Comparison of ENCODE assay signal across 10 mouse cellular contexts in the genomic region with DNA sequence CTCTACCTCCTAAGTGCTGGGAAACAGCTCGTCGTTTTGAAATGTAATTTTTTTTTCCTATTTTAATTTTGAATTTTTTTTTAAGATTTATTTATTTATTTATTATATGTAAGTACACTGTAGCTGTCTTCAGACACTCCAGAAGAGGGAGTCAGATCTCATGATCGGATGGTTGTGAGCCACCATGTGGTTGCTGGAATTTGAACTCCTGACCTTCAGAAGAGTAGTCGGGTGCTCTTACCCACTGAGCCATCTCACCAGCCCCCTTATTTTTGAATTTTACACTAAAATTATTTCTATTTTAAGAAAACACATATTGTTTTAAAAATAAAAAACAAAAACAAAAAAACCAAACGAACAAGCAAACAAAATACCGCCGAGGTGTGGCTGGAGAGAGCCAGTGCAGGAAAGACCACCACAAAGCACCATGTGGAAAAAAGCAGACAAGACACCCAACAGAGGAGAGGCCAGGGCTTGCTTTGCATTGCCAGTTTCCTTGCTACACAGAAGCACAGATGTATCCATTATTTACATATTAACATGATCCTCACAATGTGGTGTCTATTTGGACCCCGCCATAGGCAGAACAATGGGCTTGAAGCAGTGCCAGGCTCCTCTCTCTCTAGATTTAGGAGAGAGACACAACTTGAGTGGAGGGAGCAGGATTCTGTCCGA. TPM values are rescaled to one million over a fixed set of nuclear protein-coding genes. Genes with fewer than 3 reads are reported as not detected.
DNase-seq lines count a peak whose midpoint lies in the region; ATAC-seq and TF ChIP-seq lines count a peak whose summit lies in the region.
"Had no signal": no experiment of that assay in that cellular context is flagged by ENCODE, and none has a peak within 500 bp of the region (broad histone marks: within the 10 kb centered on the region; RNA-seq: fewer than 3 reads in every experiment).

No protein-coding gene starts in this region.

- H3K36me3 ChIP-seq in lung, embryonic 15.5 days: no peaks in the 10 kb centered on the region
- H3K36me3 ChIP-seq in embryonic facial prominence, embryonic 15.5 days: no peaks in the 10 kb centered on the region
- no peaks in the 10 kb centered on the region for H3K36me3 ChIP-seq in hindbrain, postnatal 0 days (ENCODE audit: insufficient read depth, low read length)
- no peaks in the 10 kb centered on the region for H3K36me3 ChIP-seq in neural tube, embryonic 14.5 days (ENCODE audit: control insufficient read depth, insufficient read depth, low read length)
- no peaks in the 10 kb centered on the region for H3K36me3 ChIP-seq in liver, postnatal 0 days (replicated peaks; ENCODE audit: insufficient read depth, low read length)

- H3K27ac ChIP-seq in lung, embryonic 15.5 days: no peak overlapping the region
- H3K27ac ChIP-seq in embryonic facial prominence, embryonic 15.5 days (replicated peaks): peak overlapping the region; percentile 51; the same call in 1 of the 2 replicates
- H3K27ac ChIP-seq in hindbrain, postnatal 0 days: peak overlapping the region; percentile 92
- H3K27ac ChIP-seq in neural tube, embryonic 14.5 days (ENCODE audit: low read depth, low read length): peak overlapping the region; percentile 93
- H3K27ac ChIP-seq in liver, postnatal 0 days (ENCODE audit: low read depth): no peak overlapping the region

- TF ChIP-seq EP300 in liver, postnatal 0 days (IDR thresholded peaks at IDR 0.05; ENCODE audit: low read depth): no peak

- ATAC-seq in lung, embryonic 15.5 days (ENCODE audit: borderline replicate concordance, extremely low read depth, low FRiP score, low TSS enrichment): no peak
- peak; percentile 78 for ATAC-seq in embryonic facial prominence, embryonic 15.5 days (ENCODE audit: insufficient number of reproducible peaks, low FRiP score, low TSS enrichment, low read depth)
- peak; percentile 84 for ATAC-seq in hindbrain, postnatal 0 days
- ATAC-seq in neural tube, embryonic 14.5 days (ENCODE audit: low read depth): peak; percentile 88
- no peak for ATAC-seq in liver, postnatal 0 days

- 41% methylated on average over 9 of the region's 9 CpGs for WGBS in lung, embryonic 15.5 days
- WGBS in embryonic facial prominence, embryonic 15.5 days: 28% methylated on average over 9 of the region's 9 CpGs
- WGBS in hindbrain, postnatal 0 days: 14% methylated on average over 9 of the region's 9 CpGs
- 21% methylated on average over 9 of the region's 9 CpGs for WGBS in neural tube, embryonic 14.5 days
- 49% methylated on average over 9 of the region's 9 CpGs for WGBS in liver, postnatal 0 days (ENCODE audit: insufficient replicate concordance)

- H3K4me1 ChIP-seq in lung, embryonic 15.5 days: peaks cover 7% of the 10 kb centered on the region
- H3K4me1 ChIP-seq in embryonic facial prominence, embryonic 15.5 days: peaks cover 7% of the 10 kb centered on the region; the same call in 1 of the 2 replicates
- H3K4me1 ChIP-seq in hindbrain, postnatal 0 days (ENCODE audit: insufficient read depth, low read length): peaks cover 5% of the 10 kb centered on the region
- peaks cover 7% of the 10 kb centered on the region; the same call in 1 of the 2 replicates for H3K4me1 ChIP-seq in neural tube, embryonic 14.5 days (ENCODE audit: control insufficient read depth, insufficient read depth, low read length)
- no peaks in the 10 kb centered on the region for H3K4me1 ChIP-seq in liver, postnatal 0 days (ENCODE audit: insufficient read depth)

- TF ChIP-seq CTCF in hindbrain, postnatal 0 days (IDR thresholded peaks at IDR 0.05; ENCODE audit: low read depth): peak; percentile 48
- TF ChIP-seq CTCF in liver, postnatal 0 days (IDR thresholded peaks at IDR 0.05; ENCODE audit: low read depth): no peak

- H3K4me3 ChIP-seq in lung, embryonic 15.5 days: no peak overlapping the region
- H3K4me3 ChIP-seq in embryonic facial prominence, embryonic 15.5 days (replicated peaks): 0 out of 2 replicates have a peak overlapping the region, but pooled peaks have one; percentile 16
- H3K4me3 ChIP-seq in hindbrain, postnatal 0 days (ENCODE audit: low read length): peak overlapping the region; percentile 14
- peak overlapping the region; percentile 20; the same call in 1 of the 2 replicates for H3K4me3 ChIP-seq in neural tube, embryonic 14.5 days (ENCODE audit: low read depth, low read length)
- no peak overlapping the region for H3K4me3 ChIP-seq in liver, postnatal 0 days (ENCODE audit: low read depth, low read length)

- no peak for DNase-seq in lung, postnatal 10 days
- DNase-seq in hindbrain, postnatal 0 days (ENCODE audit: low spot score): peak; percentile 73
- no peak for DNase-seq in left cerebral cortex, adult 8-10 months (ENCODE audit: low spot score in 2 of 2)
- DNase-seq in liver, postnatal 0 days: no peak
- no peak for DNase-seq in spleen, adult 18-20 months
- DNase-seq: gastrocnemius, postnatal 25 days; thymus, adult 18-20 months had no signal

- H3K9me3 ChIP-seq in lung, embryonic 15.5 days: no peaks in the 10 kb centered on the region
- no peaks in the 10 kb centered on the region for H3K9me3 ChIP-seq in embryonic facial prominence, embryonic 15.5 days (replicated peaks)
- H3K9me3 ChIP-seq in hindbrain, postnatal 0 days (ENCODE audit: low read length): no peaks in the 10 kb centered on the region
- H3K9me3 ChIP-seq in neural tube, embryonic 14.5 days (ENCODE audit: control insufficient read depth, low read length): no peaks in the 10 kb centered on the region
- H3K9me3 ChIP-seq in liver, postnatal 0 days (ENCODE audit: low read length): no peaks in the 10 kb centered on the region

- peak overlapping the region; percentile 35 for H3K4me2 ChIP-seq in lung, embryonic 15.5 days
- peak overlapping the region; percentile 25 for H3K4me2 ChIP-seq in embryonic facial prominence, embryonic 15.5 days (replicated peaks)
- peak overlapping the region; percentile 57 for H3K4me2 ChIP-seq in hindbrain, postnatal 0 days (ENCODE audit: low read depth, low read length)
- peak overlapping the region; percentile 46 for H3K4me2 ChIP-seq in neural tube, embryonic 14.5 days (ENCODE audit: low read depth, low read length)
- no peak overlapping the region for H3K4me2 ChIP-seq in liver, postnatal 0 days (ENCODE audit: low read depth, low read length)

- H3K9ac ChIP-seq in lung, embryonic 15.5 days: no peak overlapping the region
- H3K9ac ChIP-seq in embryonic facial prominence, embryonic 15.5 days: no peak overlapping the region
- H3K9ac ChIP-seq in hindbrain, postnatal 0 days (replicated peaks; ENCODE audit: low read length): 0 out of 2 replicates have a peak overlapping the region, but pooled peaks have one; percentile 14
- H3K9ac ChIP-seq in neural tube, embryonic 14.5 days (replicated peaks; ENCODE audit: low read depth, low read length): peak overlapping the region; percentile 32; the same call in 1 of the 2 replicates
- H3K9ac ChIP-seq in liver, postnatal 0 days (replicated peaks): no peak overlapping the region

- H3K27me3 ChIP-seq in lung, embryonic 15.5 days: no peaks in the 10 kb centered on the region
- no peaks in the 10 kb centered on the region for H3K27me3 ChIP-seq in embryonic facial prominence, embryonic 15.5 days
- no peaks in the 10 kb centered on the region for H3K27me3 ChIP-seq in hindbrain, postnatal 0 days (ENCODE audit: insufficient read depth, low read length)
- H3K27me3 ChIP-seq in neural tube, embryonic 14.5 days (ENCODE audit: control insufficient read depth, insufficient read depth, low read length): no peaks in the 10 kb centered on the region
- no peaks in the 10 kb centered on the region for H3K27me3 ChIP-seq in liver, postnatal 0 days (ENCODE audit: insufficient read depth, low read length)

RNA-seq across cellular contexts. Expression of a gene that starts 0.6 kb away (rescaled TPM):
- polyA plus RNA-seq in lung, embryonic 15.5 days (2015; fragmentation: Nextera tagmentation; extraction: Ambion mirVana): 3.1 and 3.8 TPM in 2 replicates
- 48.2 and 53.9 TPM in 2 replicates for polyA plus RNA-seq in embryonic facial prominence, embryonic 15.5 days (2015; fragmentation: Nextera tagmentation; extraction: Ambion mirVana)
- 237 and 300 TPM in 2 replicates for total RNA-seq in hindbrain, postnatal 0 days (2014; rRNA removed)
- polyA plus RNA-seq in hindbrain, postnatal 0 days (2015; fragmentation: Nextera tagmentation; extraction: Ambion mirVana): 464 and 483 TPM in 2 replicates
- 664 and 692 TPM in 2 replicates for polyA plus RNA-seq in neural tube, embryonic 14.5 days (2014; fragmentation: Nextera tagmentation; extraction: Ambion mirVana)
- total RNA-seq in left cerebral cortex, adult 8-10 months (2022): 100 to 1,000 TPM; 256 to 280 (median 266) TPM
- 0.15 and 0.50 TPM in 2 replicates for polyA plus RNA-seq in liver, postnatal 0 days (2015; fragmentation: Nextera tagmentation; extraction: Ambion mirVana)

RNA-seq across cellular contexts. Expression of a gene that starts 23.9 kb away (rescaled TPM):
- 102 and 106 TPM in 2 replicates for polyA plus RNA-seq in lung, embryonic 15.5 days (2015; fragmentation: Nextera tagmentation; extraction: Ambion mirVana)
- polyA plus RNA-seq in embryonic facial prominence, embryonic 15.5 days (2015; fragmentation: Nextera tagmentation; extraction: Ambion mirVana): 101 TPM in 2 replicates
- 85.0 and 93.2 TPM in 2 replicates for total RNA-seq in hindbrain, postnatal 0 days (2014; rRNA removed)
- polyA plus RNA-seq in hindbrain, postnatal 0 days (2015; fragmentation: Nextera tagmentation; extraction: Ambion mirVana): 105 and 107 TPM in 2 replicates
- polyA plus RNA-seq in neural tube, embryonic 14.5 days (2014; fragmentation: Nextera tagmentation; extraction: Ambion mirVana): 50.2 and 72.6 TPM in 2 replicates
- 100 to 1,000 TPM in 3 of 4 experiments, 10 to 100 TPM in 1; 92.1 to 109 (median 103) TPM for total RNA-seq in left cerebral cortex, adult 8-10 months (2022)
- 61.6 and 62.5 TPM in 2 replicates for polyA plus RNA-seq in liver, postnatal 0 days (2015; fragmentation: Nextera tagmentation; extraction: Ambion mirVana)

RNA-seq across cellular contexts. Expression of a gene that starts 53.6 kb away (rescaled TPM):
- polyA plus RNA-seq in lung, embryonic 15.5 days (2015; fragmentation: Nextera tagmentation; extraction: Ambion mirVana): 280 and 282 TPM in 2 replicates
- 266 and 270 TPM in 2 replicates for polyA plus RNA-seq in embryonic facial prominence, embryonic 15.5 days (2015; fragmentation: Nextera tagmentation; extraction: Ambion mirVana)
- 67.4 and 80.1 TPM in 2 replicates for total RNA-seq in hindbrain, postnatal 0 days (2014; rRNA removed)
- 74.1 and 81.1 TPM in 2 replicates for polyA plus RNA-seq in hindbrain, postnatal 0 days (2015; fragmentation: Nextera tagmentation; extraction: Ambion mirVana)
- polyA plus RNA-seq in neural tube, embryonic 14.5 days (2014; fragmentation: Nextera tagmentation; extraction: Ambion mirVana): 64.4 and 81.0 TPM in 2 replicates
- 10 to 100 TPM; 69.1 to 89.1 (median 74.0) TPM for total RNA-seq in left cerebral cortex, adult 8-10 months (2022)
- polyA plus RNA-seq in liver, postnatal 0 days (2015; fragmentation: Nextera tagmentation; extraction: Ambion mirVana): 99.9 and 113 TPM in 2 replicates

Comparison
In these comparisons a context has a peak if more than half of its experiments do, and no peak if none do; other contexts are left out.
1. ATAC-seq: peak in embryonic facial prominence, embryonic 15.5 days (single experiment), hindbrain, postnatal 0 days (single experiment) and neural tube, embryonic 14.5 days (single experiment); none in lung, embryonic 15.5 days (single experiment) and liver, postnatal 0 days (single experiment).
2. H3K27ac ChIP-seq: peak in embryonic facial prominence, embryonic 15.5 days (single experiment), hindbrain, postnatal 0 days (single experiment) and neural tube, embryonic 14.5 days (single experiment); none in lung, embryonic 15.5 days (single experiment) and liver, postnatal 0 days (single experiment).
3. H3K4me3 ChIP-seq: peak in embryonic facial prominence, embryonic 15.5 days (single experiment), hindbrain, postnatal 0 days (single experiment) and neural tube, embryonic 14.5 days (single experiment); none in lung, embryonic 15.5 days (single experiment) and liver, postnatal 0 days (single experiment).
4. H3K9ac ChIP-seq: peak in hindbrain, postnatal 0 days (single experiment) and neural tube, embryonic 14.5 days (single experiment); none in lung, embryonic 15.5 days (single experiment), embryonic facial prominence, embryonic 15.5 days (single experiment) and liver, postnatal 0 days (single experiment).
5. RNA of a gene that starts 0.6 kb away (polyA plus RNA-seq): 664 to 692 TPM in neural tube, embryonic 14.5 days, 464 to 483 TPM in hindbrain, postnatal 0 days and 48.2 to 53.9 TPM in embryonic facial prominence, embryonic 15.5 days; 3.1 to 3.8 TPM in lung, embryonic 15.5 days and 0.15 to 0.50 TPM in liver, postnatal 0 days; every median in the first group is over 10 times any median in the second.